Mouse (Mus musculus) embryonic facial prominence, embryonic 10.5 days (tissue): Measurements from ENCODE around the gene Med29. TPM values are rescaled to one million over a fixed set of nuclear protein-coding genes. Genes with fewer than 3 reads are reported as not detected.

Source experiments
- DNase-seq: peaks from one replicate; pipeline ENCODE4 v3.0.0-alpha.2; 2017; ENCODE audit warnings: low spot score
- H3K27ac ChIP-seq: fragments of 300-500 bp; sonication (generic); replicated peaks from 2 replicates; pipeline ENCODE4 v1.5.1; 2016; ENCODE audit warnings: mild to moderate bottlenecking
- H3K27me3 ChIP-seq: fragments of 300-500 bp; sonication (generic); replicated peaks from 2 replicates; pipeline ENCODE4 v1.6.1; 2016; ENCODE audit warnings: low read depth, mild to moderate bottlenecking; ENCODE audit not compliant: poor library complexity, severe bottlenecking
- H3K36me3 ChIP-seq: fragments of 300-500 bp; sonication (generic); replicated peaks from 2 replicates; pipeline ENCODE4 v1.6.1; 2016; ENCODE audit warnings: mild to moderate bottlenecking, moderate library complexity
- H3K4me1 ChIP-seq: fragments of 300-500 bp; sonication (generic); 2 replicates; pipeline ENCODE4 v1.6.1; 2016
- H3K4me3 ChIP-seq: fragments of 300-500 bp; sonication (generic); 2 replicates; pipeline ENCODE4 v1.5.1; 2016; ENCODE audit warnings: mild to moderate bottlenecking, moderate library complexity
- H3K9me3 ChIP-seq: fragments of 300-500 bp; sonication (generic); 2 replicates; pipeline ENCODE4 v1.6.1; 2016; ENCODE audit warnings: mild to moderate bottlenecking
- WGBS: fragments of 180-500 bp; shearing (Covaris S2); methylation state at CpG from one replicate; pipeline ENCODE4 v1.1.7; 2016; 5-methylcytosine and 5-hydroxymethylcytosine counted together
- polyA plus RNA-seq: library from polyadenylated mRNA; unstranded; fragments of >200 nt; fragmentation: Nextera tagmentation; extraction: Ambion mirVana; gene quantifications from 2 replicates; pipeline ENCODE4 v1.2.1, GENCODE M21; 2016

Med29 gene
- polyA plus RNA-seq, 1 experiment from 2014 or later, result 61.9 TPM

DNA sequence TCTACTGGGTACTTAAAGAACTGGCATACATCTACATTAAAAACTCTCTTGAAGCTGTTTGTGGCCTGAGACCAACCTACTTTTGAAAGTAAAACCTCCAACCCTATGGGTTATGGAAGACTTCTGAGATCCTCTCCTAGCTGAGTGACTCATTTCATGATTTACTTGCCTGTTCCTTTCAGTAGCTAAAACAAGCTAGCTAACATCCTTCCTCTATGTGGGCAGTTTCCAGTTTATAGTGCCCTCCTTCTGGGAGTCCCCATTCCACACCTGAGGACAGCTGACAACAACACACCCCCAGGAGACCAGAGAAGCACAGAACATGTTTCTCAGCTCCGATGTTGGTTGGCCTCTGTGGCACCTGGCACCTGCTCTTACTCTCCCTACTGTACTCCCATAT, 30.5 kb upstream of the Med29 start:
- WGBS, result 96% methylated on average over 1 of the region's 1 CpGs
- H3K36me3 ChIP-seq, result peaks cover 81% of the 10 kb centered on the region

DNA sequence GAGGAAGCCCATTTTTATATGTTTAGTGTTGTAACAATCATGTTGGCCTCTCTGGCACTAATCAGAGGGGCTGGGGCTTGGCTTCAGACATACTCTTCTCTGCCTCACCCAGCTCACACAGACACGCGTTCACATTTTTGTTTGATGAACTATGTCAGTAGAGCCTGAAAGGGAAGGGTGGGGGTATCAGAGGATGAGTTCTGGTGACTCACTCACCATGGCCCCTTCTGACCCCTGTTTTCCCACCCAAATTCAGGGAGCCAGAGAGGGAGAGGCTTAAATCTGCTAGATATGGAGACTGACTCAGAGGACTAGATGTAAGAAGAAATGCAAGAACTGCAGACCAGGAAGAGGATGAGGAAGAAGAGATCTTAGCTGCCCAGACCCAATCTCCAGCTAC, 26.9 kb upstream of the Med29 start:
- H3K9me3 ChIP-seq, result no peaks in the 10 kb centered on the region
- H3K36me3 ChIP-seq, result peaks cover 100% of the 10 kb centered on the region
- H3K4me3 ChIP-seq, result no peak overlapping the region
- no peaks in the 10 kb centered on the region for H3K4me1 ChIP-seq
- H3K27ac ChIP-seq, result no peak overlapping the region
- no peaks in the 10 kb centered on the region for H3K27me3 ChIP-seq
- no peak for DNase-seq
- WGBS, result 97% methylated on average over 2 of the region's 2 CpGs

More for the DNA sequence above, 30.5 kb upstream of the Med29 start:
- Histone ChIP-seq H3K27me3 (no peaks in the 10 kb centered on the region), H3K27ac (no peak overlapping the region), H3K9me3 (no peaks in the 10 kb centered on the region), H3K4me3 (no peak overlapping the region), H3K4me1 (no peaks in the 10 kb centered on the region)
- DNase-seq, result no peak

DNA sequence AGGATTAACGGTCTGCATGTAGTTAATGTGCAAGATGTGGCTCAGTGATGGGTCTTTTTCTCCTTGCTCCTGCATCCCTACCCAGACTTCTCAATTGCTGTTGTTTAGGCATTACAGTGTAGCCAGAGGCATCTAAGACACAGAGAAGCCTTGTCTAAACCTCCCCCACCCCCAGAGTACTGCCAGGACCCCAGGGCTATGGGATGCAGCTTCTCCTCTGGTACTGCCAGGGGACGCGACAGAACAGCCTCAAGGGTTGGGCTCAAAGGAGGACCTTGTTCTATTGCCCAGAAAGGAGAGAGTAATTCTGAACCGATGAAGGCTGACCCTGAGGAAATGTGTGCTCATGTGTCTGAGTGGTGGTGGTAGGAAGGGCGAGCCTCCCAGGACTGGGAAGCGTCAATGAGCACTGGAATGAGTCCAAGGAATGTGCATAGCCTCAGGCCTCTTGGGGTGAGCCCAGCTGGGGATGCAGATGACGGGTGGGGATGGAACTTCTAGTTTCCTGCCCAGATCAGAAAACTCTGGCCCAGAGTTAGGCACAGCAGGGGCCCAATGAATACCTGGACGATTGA, 25.7 kb upstream of the Med29 start:
- Histone ChIP-seq H3K27ac (no peak overlapping the region), H3K27me3 (no peaks in the 10 kb centered on the region), H3K4me1 (no peaks in the 10 kb centered on the region), H3K36me3 (peaks cover 100% of the 10 kb centered on the region), H3K4me3 (no peak overlapping the region), H3K9me3 (no peaks in the 10 kb centered on the region)
- 71% methylated on average over 8 of the region's 8 CpGs for WGBS
- no peak for DNase-seq

DNA sequence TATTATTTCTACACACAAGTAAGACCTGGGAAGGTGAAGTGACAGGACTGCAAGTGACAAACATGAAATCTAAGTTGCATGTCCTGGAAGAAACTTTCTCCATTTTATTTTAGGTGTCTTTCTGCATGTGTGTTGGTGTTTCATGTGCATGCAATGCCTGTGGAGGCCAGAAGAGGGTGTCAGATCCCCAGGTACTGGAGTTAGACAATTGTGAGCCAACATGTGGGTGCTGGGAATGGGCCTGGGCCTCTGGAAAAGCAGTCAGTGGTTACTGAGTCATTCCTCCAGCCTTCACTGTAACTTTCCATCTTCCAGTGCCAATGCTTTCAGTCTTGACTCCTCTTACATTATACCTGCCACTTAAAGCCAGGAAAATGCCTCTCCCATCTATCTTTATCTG, 24.9 kb upstream of the Med29 start:
- Histone ChIP-seq H3K36me3 (peaks cover 100% of the 10 kb centered on the region), H3K4me3 (no peak overlapping the region), H3K9me3 (no peaks in the 10 kb centered on the region), H3K27ac (no peak overlapping the region), H3K27me3 (no peaks in the 10 kb centered on the region), H3K4me1 (no peaks in the 10 kb centered on the region)
- no peak for DNase-seq

DNA sequence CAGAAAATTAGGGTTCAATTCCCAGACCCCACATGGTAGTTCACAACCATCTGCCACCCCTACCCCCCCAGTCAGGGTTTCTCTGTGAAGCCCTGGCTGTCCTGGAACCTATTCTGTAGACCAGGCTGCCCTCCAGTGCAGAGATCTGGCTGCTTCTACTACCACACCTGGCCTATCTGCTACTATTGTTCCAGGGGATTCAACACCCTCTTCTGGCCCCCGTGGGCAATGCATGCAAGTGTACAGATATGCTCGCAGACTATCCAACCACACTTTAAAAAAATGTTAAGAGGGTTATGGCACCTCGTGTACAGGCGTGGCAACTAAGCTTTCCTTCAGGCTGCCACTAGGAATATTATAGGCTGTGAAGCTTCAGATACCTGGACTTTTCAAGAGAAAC, 20.3 kb upstream of the Med29 start:
- Histone ChIP-seq H3K27ac (no peak overlapping the region), H3K9me3 (no peaks in the 10 kb centered on the region), H3K27me3 (no peaks in the 10 kb centered on the region), H3K4me1 (no peaks in the 10 kb centered on the region), H3K36me3 (peaks cover 100% of the 10 kb centered on the region), H3K4me3 (no peak overlapping the region)
- no peak for DNase-seq
- WGBS, result 87% methylated on average over 4 of the region's 4 CpGs

DNA sequence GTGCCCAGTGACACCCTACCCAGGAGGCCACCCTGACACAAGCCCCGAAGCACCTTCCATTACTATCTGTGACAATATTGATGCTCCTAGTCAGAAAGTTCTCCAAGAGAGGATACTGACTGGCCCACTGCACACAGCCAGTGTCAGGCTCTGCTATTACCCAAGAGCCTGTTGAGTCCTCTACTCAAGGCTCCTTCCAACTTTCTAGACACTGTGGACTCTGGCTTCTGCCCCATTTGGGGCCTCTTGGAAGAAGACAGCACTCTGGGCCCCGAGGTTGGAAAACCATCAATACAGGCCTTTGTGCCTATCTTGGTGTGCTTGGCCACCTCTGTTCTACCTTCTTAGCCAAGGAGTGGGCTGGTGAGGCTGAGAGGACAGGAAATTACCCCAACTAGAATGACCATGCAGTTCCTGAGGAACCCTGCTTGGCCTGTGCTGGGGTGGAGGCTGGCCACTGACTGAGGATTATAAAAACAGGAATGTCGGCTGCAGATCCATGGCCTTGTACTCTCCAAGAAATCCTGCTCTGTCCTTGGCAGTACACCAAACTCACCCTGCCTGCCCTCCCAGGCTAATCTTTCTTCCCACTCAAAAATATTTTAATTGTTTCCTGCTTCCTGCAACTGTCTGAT, 18.4 kb upstream of the Med29 start:
- Histone ChIP-seq H3K36me3 (peaks cover 100% of the 10 kb centered on the region), H3K27me3 (no peaks in the 10 kb centered on the region), H3K27ac (no peak overlapping the region), H3K4me3 (no peak overlapping the region), H3K4me1 (no peaks in the 10 kb centered on the region), H3K9me3 (no peaks in the 10 kb centered on the region)
- no peak for DNase-seq
- WGBS, result 95% methylated on average over 3 of the region's 3 CpGs

DNA sequence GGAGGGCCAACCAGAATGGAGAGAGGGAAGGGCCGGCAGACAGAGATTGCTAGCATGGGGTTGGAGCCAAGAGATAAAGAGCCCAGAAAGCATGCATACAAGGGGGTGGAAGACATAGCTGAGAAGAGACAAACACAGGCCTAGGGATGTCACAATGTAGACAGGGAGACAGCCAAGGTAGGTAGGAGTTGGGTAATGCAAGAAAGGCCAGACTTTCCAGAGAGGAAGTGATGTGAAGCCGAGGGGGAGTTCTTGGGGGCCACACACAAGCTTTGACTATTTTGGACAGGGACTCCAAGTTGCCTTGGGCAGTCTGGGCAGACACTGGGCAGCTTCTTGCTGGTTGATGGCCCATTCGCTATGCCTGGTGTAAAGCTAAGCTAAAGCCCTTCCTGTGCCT, 9.4 kb upstream of the Med29 start:
- Histone ChIP-seq H3K27ac (no peak overlapping the region), H3K36me3 (peaks cover 99% of the 10 kb centered on the region), H3K4me3 (no peak overlapping the region), H3K9me3 (no peaks in the 10 kb centered on the region), H3K4me1 (no peaks in the 10 kb centered on the region), H3K27me3 (no peaks in the 10 kb centered on the region)
- WGBS, result 81% methylated on average over 3 of the region's 3 CpGs
- no peak for DNase-seq

DNA sequence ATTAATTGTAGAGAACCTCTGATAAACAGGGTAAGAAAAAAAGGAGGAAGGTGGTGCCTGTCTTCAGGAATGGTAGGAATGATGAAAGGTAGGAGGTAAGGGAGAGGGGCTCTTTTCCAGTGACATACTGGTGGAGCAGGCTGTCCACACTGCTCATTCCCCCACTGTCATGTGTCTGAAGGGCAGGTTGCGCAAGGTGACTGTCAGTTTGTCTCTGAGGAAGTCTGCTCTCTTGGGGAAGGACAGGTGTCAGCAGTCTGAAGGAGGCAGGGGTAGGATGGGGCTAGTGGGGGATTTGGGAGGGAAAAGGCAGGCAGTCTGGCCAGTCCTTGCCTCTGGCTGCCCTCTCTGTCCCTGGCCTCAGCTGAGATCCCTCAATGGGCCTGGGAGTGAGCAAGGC, 8.5 kb upstream of the Med29 start:
- DNase-seq, result no peak
- no peaks in the 10 kb centered on the region for H3K27me3 ChIP-seq
- peaks cover 99% of the 10 kb centered on the region for H3K36me3 ChIP-seq
- H3K9me3 ChIP-seq, result no peaks in the 10 kb centered on the region
- H3K27ac ChIP-seq, result no peak overlapping the region
- 94% methylated on average over 1 of the region's 1 CpGs for WGBS
- no peak overlapping the region for H3K4me3 ChIP-seq
- no peaks in the 10 kb centered on the region for H3K4me1 ChIP-seq

DNA sequence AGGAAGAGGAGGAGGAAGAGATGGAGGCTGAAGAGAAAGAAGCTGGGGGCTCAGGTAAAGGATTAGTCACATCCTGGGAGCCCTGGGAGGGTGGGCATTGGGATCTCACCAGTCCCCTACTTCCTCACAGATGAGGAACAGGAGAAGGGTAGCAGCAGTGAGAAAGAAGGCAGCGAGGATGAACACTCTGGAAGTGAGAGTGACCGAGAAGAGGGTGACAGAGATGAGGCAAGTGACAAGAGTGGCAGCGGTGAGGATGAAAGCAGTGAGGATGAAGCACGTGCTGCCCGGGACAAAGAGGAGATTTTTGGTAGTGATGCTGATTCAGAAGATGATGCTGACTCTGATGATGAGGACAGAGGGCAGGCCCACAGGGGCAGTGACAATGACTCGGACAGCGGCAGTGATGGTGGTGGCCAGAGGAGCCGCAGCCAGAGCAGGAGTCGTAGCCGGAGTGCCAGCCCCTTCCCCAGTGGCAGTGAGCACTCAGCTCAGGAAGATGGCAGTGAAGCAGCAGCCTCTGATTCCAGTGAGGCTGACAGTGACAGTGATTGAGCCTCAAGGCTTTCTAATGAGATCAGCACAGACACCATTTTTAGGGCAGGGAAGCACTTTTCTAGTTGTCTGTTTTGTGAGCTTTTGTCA, 6.3 kb upstream of the Med29 start:
- WGBS, result 92% methylated on average over 10 of the region's 10 CpGs
- H3K36me3 ChIP-seq, result peaks cover 94% of the 10 kb centered on the region
- no peaks in the 10 kb centered on the region for H3K27me3 ChIP-seq
- H3K4me1 ChIP-seq, result peaks cover 2% of the 10 kb centered on the region
- DNase-seq, result no peak
- no peak overlapping the region for H3K4me3 ChIP-seq
- no peaks in the 10 kb centered on the region for H3K9me3 ChIP-seq
- no peak overlapping the region for H3K27ac ChIP-seq

DNA sequence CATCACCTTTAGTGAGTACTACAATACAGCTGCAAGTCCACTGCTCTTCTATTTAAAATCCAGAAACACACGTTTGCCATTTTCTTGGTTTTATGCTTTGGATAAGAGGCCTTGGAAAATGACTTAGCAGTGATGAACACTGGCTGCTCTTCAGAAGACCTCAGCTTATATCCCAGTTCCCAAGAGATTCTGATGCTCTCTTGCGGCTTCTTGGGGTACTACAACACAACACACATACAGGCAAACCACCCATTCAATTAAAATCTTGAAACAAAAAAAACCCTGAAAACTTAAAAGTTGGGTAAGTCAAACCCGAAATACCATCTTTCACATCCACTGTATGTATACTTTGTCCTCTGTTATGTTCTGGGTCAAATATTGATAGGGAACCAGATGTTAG, 5.5 kb upstream of the Med29 start:
- Histone ChIP-seq H3K27me3 (no peaks in the 10 kb centered on the region), H3K9me3 (no peaks in the 10 kb centered on the region), H3K27ac (no peak overlapping the region), H3K4me3 (no peak overlapping the region), H3K36me3 (peaks cover 86% of the 10 kb centered on the region), H3K4me1 (peaks cover 8% of the 10 kb centered on the region)
- WGBS, result 70% methylated on average over 3 of the region's 3 CpGs
- no peak for DNase-seq

DNA sequence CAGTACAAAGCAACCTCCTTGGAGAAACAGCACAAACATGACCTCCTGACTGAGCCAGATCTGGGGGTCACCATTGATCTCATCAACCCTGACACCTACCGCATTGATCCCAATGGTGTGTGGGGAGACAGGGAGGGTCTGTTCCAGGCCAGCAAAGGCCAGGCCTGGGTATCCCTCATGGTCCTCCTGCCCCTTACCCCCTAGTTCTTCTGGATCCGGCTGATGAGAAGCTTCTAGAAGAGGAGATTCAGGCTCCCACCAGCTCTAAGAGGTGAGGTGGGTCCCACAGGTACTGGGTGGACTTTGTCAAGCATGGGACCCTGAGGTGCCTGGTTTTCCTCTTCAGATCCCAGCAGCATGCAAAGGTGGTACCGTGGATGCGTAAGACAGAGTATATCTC, 2.9 kb upstream of the Med29 start:
- Histone ChIP-seq H3K4me1 (peaks cover 18% of the 10 kb centered on the region), H3K27me3 (no peaks in the 10 kb centered on the region), H3K36me3 (peaks cover 67% of the 10 kb centered on the region), H3K9me3 (no peaks in the 10 kb centered on the region), H3K4me3 (no peak overlapping the region), H3K27ac (no peak overlapping the region)
- no peak for DNase-seq
- 96% methylated on average over 4 of the region's 4 CpGs for WGBS

DNA sequence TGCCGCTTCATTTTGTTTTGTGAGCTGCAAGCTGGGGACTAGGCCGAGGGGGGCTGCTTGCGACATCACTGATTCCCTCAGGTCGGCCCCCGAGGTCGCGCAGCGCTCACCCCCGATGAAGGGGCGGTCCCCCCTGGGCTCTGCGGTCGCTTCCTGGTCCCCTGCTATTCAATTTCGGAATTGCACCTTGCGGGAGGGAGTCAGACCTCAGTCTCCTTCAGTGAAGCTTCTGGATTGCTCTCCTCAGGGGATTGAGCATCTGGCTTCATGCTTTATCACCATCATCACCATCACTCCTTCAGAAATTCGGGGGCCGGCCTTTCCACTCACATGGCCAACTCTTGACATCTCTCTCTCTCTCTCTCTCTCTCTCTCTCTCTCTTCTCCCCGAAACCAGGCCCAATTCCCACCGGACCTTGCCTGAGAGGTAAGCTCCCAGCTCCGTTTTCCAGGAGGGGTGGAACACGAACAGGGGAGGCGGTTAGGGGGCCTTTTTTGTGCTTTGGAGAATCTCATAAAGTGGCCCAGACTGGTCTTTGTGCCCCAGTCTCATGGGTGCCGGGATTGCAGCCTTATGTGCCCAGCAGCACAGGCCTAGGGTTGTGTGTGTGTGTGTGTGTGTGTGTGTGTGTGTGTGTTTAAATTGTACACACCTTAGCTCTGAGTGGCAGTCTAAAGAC, 904 bp upstream of the Med29 start:
- WGBS, result 6% methylated on average over 22 of the region's 22 CpGs
- H3K36me3 ChIP-seq, result peaks cover 67% of the 10 kb centered on the region

DNA sequence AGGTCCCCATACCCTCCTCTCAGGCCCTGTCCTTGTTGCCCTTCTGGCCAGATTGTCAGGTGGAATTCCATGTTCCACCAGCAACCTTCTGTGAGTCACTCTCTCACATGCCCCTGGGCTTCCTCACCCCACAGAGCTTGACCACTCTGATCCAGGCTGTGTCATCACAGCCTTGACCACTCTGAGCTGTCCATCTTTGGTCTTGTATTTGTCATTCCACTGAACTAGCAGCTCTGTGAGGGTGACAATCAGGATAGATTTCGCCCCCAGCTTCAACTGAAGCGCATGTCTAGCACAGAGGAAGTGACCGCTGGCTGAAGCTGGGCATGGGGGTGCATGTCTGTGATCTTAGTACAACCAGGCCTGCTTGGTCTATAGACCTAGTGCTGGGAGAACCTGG, 2.2 kb downstream of the Med29 start:
- peaks cover 63% of the 10 kb centered on the region for H3K36me3 ChIP-seq
- 95% methylated on average over 3 of the region's 3 CpGs for WGBS

More for the DNA sequence above, 904 bp upstream of the Med29 start:
- H3K9me3 ChIP-seq, result no peaks in the 10 kb centered on the region
- peak overlapping the region; percentile 87 for H3K27ac ChIP-seq
- no peak for DNase-seq
- peaks cover 18% of the 10 kb centered on the region for H3K4me1 ChIP-seq
- no peaks in the 10 kb centered on the region for H3K27me3 ChIP-seq
- peak overlapping the region; percentile 98 for H3K4me3 ChIP-seq

More for the DNA sequence above, 2.2 kb downstream of the Med29 start:
- Histone ChIP-seq H3K27ac (no peak overlapping the region), H3K27me3 (no peaks in the 10 kb centered on the region), H3K4me1 (peaks cover 24% of the 10 kb centered on the region), H3K4me3 (no peak overlapping the region; the same call in 1 of the 2 replicates), H3K9me3 (no peaks in the 10 kb centered on the region)
- DNase-seq, result no peak
